Mouse (Mus musculus): Measurements from ENCODE around the gene Sipa1l2. TPM values are rescaled to one million over a fixed set of nuclear protein-coding genes. Genes with fewer than 3 reads are reported as not detected.

The Sipa1l2 gene
- total and polyA plus RNA-seq, 2 experiments from 2014 or later, result 10.1 to 52.6 TPM

- DNase-seq (ENCODE audit: low spot score), result no peak
- Histone ChIP-seq H3K36me3 (ENCODE audit: insufficient read depth, low read length) (no peaks in the 10 kb centered on the region), H3K9ac (replicated peaks; ENCODE audit: low read length, poor library complexity, severe bottlenecking) (no peak overlapping the region), H3K27me3 (ENCODE audit: insufficient read depth, low read length) (no peaks in the 10 kb centered on the region), H3K9me3 (ENCODE audit: low read length) (no peaks in the 10 kb centered on the region), H3K4me3 (ENCODE audit: low read depth, low read length) (no peak overlapping the region), H3K4me1 (ENCODE audit: insufficient read depth, low read length) (no peaks in the 10 kb centered on the region), H3K4me2 (ENCODE audit: low read depth, low read length, poor library complexity, severe bottlenecking) (no peak overlapping the region), H3K27ac (ENCODE audit: low read depth, low read length) (no peak overlapping the region)
- no peak for ATAC-seq (ENCODE audit: low FRiP score)
- WGBS, result 90% methylated on average over 3 of the region's 3 CpGs
- TF ChIP-seq CTCF (IDR thresholded peaks at IDR 0.05), result no peak
These were observed 191.9 kb downstream of the Sipa1l2 start for GRCm38 (mm10) chr8:125377704-125378103.

DNA sequence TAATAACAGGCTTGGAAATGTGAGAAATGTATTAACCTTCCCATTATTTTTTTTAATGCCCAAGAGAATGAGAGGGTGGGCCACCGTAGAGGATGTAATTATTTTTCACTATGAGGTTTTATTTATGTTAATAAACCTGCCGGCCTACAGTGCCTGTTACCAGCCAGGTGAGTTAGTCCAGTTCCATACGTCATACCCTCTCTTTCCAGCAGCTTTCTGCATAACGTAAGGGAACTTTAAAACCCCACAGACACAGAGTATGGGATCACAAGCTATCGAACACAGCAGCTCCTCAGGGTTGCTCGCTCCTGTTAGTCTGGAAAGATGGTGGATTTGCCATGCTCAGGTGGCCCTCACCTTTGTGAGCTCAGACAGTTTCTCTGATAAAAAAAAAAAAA, 193.2 kb downstream of the Sipa1l2 start:
- no peak for DNase-seq (ENCODE audit: low spot score)
- ATAC-seq (ENCODE audit: low FRiP score), result no peak; the same call in 1 of the 2 replicates
- Histone ChIP-seq H3K4me1 (ENCODE audit: insufficient read depth, low read length) (no peaks in the 10 kb centered on the region), H3K9ac (replicated peaks; ENCODE audit: low read length, poor library complexity, severe bottlenecking) (no peak overlapping the region), H3K27me3 (ENCODE audit: insufficient read depth, low read length) (no peaks in the 10 kb centered on the region), H3K9me3 (ENCODE audit: low read length) (no peaks in the 10 kb centered on the region), H3K27ac (ENCODE audit: low read depth, low read length) (no peak overlapping the region), H3K4me2 (ENCODE audit: low read depth, low read length, poor library complexity, severe bottlenecking) (no peak overlapping the region), H3K36me3 (ENCODE audit: insufficient read depth, low read length) (no peaks in the 10 kb centered on the region), H3K4me3 (ENCODE audit: low read depth, low read length) (no peak overlapping the region)
- no peak for TF ChIP-seq CTCF (IDR thresholded peaks at IDR 0.05)
- 31% methylated on average over 6 of the region's 6 CpGs for WGBS

GRCm38 (mm10) chr8:125375659-125376447, 193.8 kb downstream of the Sipa1l2 start:
- Histone ChIP-seq H3K4me2 (ENCODE audit: low read depth, low read length, poor library complexity, severe bottlenecking) (no peak overlapping the region), H3K9ac (replicated peaks; ENCODE audit: low read length, poor library complexity, severe bottlenecking) (no peak overlapping the region), H3K9me3 (ENCODE audit: low read length) (no peaks in the 10 kb centered on the region), H3K27ac (ENCODE audit: low read depth, low read length) (peak overlapping the region; percentile 43; the same call in 1 of the 2 replicates), H3K27me3 (ENCODE audit: insufficient read depth, low read length) (no peaks in the 10 kb centered on the region), H3K4me1 (ENCODE audit: insufficient read depth, low read length) (no peaks in the 10 kb centered on the region), H3K36me3 (ENCODE audit: insufficient read depth, low read length) (no peaks in the 10 kb centered on the region), H3K4me3 (ENCODE audit: low read depth, low read length) (no peak overlapping the region)
- no peak for TF ChIP-seq CTCF (IDR thresholded peaks at IDR 0.05)
- DNase-seq (ENCODE audit: low spot score) (no peak), ATAC-seq (ENCODE audit: low FRiP score) (peak; percentile 44; the same call in 1 of the 2 replicates)
- 18% methylated on average over 8 of the region's 8 CpGs for WGBS

DNA sequence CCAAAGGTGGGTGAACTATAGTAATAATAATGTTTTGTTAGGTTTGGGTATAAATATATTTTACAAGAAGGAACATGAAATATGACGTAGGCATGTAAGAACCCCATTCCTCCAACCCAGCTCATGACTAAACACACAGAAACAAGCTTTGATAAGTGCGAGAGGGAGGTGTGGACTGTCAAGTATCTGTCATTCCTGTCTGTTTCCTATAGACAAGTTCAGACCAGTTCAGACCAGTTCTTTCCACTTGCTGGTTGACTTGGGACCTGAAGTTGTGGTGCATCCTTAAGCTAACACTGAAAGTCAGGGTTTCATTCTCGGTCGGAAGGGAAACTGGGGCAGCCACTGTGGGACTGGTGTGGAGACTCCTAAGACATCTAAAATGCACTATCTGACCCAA, 197.0 kb downstream of the Sipa1l2 start:
- Histone ChIP-seq H3K4me2 (ENCODE audit: low read depth, low read length, poor library complexity, severe bottlenecking) (no peak overlapping the region), H3K9ac (replicated peaks; ENCODE audit: low read length, poor library complexity, severe bottlenecking) (no peak overlapping the region), H3K36me3 (ENCODE audit: insufficient read depth, low read length) (no peaks in the 10 kb centered on the region), H3K27ac (ENCODE audit: low read depth, low read length) (no peak overlapping the region), H3K27me3 (ENCODE audit: insufficient read depth, low read length) (no peaks in the 10 kb centered on the region), H3K4me1 (ENCODE audit: insufficient read depth, low read length) (peaks cover 4% of the 10 kb centered on the region; the same call in 1 of the 2 replicates), H3K4me3 (ENCODE audit: low read depth, low read length) (no peak overlapping the region), H3K9me3 (ENCODE audit: low read length) (no peaks in the 10 kb centered on the region)
- 96% methylated on average over 4 of the region's 4 CpGs for WGBS
- DNase-seq (ENCODE audit: low spot score), result no peak
- TF ChIP-seq CTCF (IDR thresholded peaks at IDR 0.05), result no peak
- no peak for ATAC-seq (ENCODE audit: low FRiP score)

DNA sequence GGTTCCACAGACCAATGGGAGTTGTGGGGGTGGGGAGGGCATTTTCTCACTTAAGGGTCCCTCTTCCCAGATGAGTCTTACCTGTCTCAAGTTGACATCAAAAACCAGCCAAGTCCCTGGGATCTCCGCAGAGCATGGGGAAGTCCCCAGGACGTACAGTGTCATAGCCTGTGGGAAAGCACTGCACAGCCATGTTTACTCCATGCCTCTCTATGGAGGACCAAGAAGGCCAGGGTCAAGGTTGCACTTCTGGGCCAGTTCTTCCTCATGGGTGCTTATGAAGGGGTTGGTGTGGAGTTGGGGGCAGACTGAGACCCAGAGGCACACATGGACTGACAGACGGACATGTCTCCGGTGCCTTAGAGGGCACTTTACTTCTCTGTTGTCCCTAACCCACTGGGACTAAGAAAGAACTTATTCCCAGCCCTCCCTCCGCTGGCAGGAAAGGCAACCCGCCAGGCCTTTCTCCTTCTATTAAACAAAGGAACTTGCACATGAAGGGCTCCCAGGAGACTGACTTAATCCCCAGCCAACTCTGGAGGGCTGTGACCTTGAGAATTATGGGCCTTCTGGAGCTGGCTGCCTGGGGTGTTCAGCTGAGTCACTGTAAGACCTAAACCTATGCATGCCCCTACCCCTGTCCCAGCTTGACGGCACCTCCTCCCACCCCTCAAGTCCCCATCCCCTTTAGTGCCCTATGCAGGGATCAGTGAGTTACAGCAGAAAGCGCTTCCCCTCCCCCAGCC, 199.9 kb downstream of the Sipa1l2 start:
- Histone ChIP-seq H3K9ac (replicated peaks; ENCODE audit: low read length, poor library complexity, severe bottlenecking) (no peak overlapping the region), H3K4me1 (ENCODE audit: insufficient read depth, low read length) (peaks cover 4% of the 10 kb centered on the region; the same call in 1 of the 2 replicates), H3K4me3 (ENCODE audit: low read depth, low read length) (no peak overlapping the region), H3K36me3 (ENCODE audit: insufficient read depth, low read length) (no peaks in the 10 kb centered on the region), H3K9me3 (ENCODE audit: low read length) (no peaks in the 10 kb centered on the region), H3K27ac (ENCODE audit: low read depth, low read length) (peak overlapping the region; percentile 26; the same call in 1 of the 2 replicates), H3K27me3 (ENCODE audit: insufficient read depth, low read length) (no peaks in the 10 kb centered on the region; the same call in 1 of the 2 replicates), H3K4me2 (ENCODE audit: low read depth, low read length, poor library complexity, severe bottlenecking) (no peak overlapping the region)
- ATAC-seq (ENCODE audit: low FRiP score) (no peak), DNase-seq (ENCODE audit: low spot score) (peak; percentile 47)
- TF ChIP-seq CTCF (IDR thresholded peaks at IDR 0.05), result no peak
- 24% methylated on average over 8 of the region's 8 CpGs for WGBS

Data from midbrain, postnatal 0 days (tissue).